ENCODE assay signal across 9 mouse cellular contexts in the genomic region with DNA sequence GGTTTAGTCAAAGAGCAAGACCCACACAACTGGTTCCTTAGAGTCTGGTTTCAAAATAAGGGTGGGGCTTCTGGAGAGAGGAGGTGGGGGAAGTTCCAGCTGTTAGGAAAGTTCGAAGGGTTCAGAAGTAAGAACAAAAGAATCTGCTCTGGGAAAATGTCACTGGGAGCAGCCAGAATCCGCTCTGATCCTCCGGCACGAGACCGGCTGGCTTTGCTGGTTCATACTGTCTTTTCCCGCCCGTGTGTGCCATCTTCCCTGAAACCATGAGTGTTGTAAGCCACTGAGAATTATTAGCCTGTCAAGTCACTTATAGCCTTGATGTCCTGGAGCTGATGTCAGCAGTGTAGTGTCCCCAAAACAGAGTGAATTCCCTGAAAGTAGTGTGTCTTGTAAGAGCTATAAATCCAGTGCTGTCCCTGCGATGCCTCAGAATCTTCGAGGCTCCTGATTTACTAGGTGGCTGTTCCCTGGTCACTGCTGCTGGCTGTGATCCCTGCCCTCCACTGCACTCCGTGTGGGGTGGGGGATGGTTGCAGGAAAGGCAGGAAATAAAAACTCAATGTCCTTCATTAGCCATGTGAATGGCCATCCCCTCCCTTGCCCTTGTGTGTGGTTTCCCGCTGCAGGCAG. TPM values are rescaled to one million over a fixed set of nuclear protein-coding genes. Genes with fewer than 3 reads are reported as not detected.
DNase-seq lines count a peak whose midpoint lies in the region; ATAC-seq lines count a peak whose summit lies in the region.
"Had no signal": no experiment of that assay in that cellular context is flagged by ENCODE, and none has a peak within 500 bp of the region (broad histone marks: within the 10 kb centered on the region; RNA-seq: fewer than 3 reads in every experiment).

No protein-coding gene starts in this region.

- H3K4me1 ChIP-seq in neural tube, embryonic 11.5 days (ENCODE audit: control insufficient read depth, insufficient read depth, low read length), result peaks cover 11% of the 10 kb centered on the region

- no peak overlapping the region for H3K27ac ChIP-seq in neural tube, embryonic 11.5 days (ENCODE audit: low read depth, low read length)

- no peak overlapping the region for H3K4me3 ChIP-seq in neural tube, embryonic 11.5 days (ENCODE audit: low read depth, low read length)

- no peaks in the 10 kb centered on the region for H3K9me3 ChIP-seq in neural tube, embryonic 11.5 days (ENCODE audit: control insufficient read depth, low read length)

- H3K36me3 ChIP-seq in neural tube, embryonic 11.5 days (ENCODE audit: control insufficient read depth, insufficient read depth, low read length), result no peaks in the 10 kb centered on the region

- 42% methylated on average over 11 of the region's 11 CpGs for WGBS in neural tube, embryonic 11.5 days

- DNase-seq in gastrocnemius, postnatal 14 days, result peak; percentile 24
- no peak for DNase-seq in gastrocnemius, postnatal 25 days
- peak; percentile 33 for DNase-seq in neural tube, embryonic 11.5 days (ENCODE audit: low spot score)
- no peak for DNase-seq in neural tube, embryonic 10.5 days (ENCODE audit: extremely low spot score, low spot score)
- DNase-seq in kidney, postnatal 10 days, result peak; percentile 70
- DNase-seq in thymus, postnatal 25 days, result no peak
- DNase-seq in thymus, postnatal 0 days (ENCODE audit: low spot score), result no peak
- DNase-seq: layer of hippocampus, adult 9-11 months had no signal

- intact Hi-C loops in gastrocnemius, postnatal 14 days (cut with DNase I; ENCODE audit: low total_unique reads), result no loop called here

- ATAC-seq in neural tube, embryonic 11.5 days (ENCODE audit: insufficient read depth, low FRiP score, low TSS enrichment), result no peak
- ATAC-seq in cerebellum, adult (ENCODE audit: insufficient number of reproducible peaks, low FRiP score, low TSS enrichment), result no peak

- H3K4me2 ChIP-seq in neural tube, embryonic 11.5 days (ENCODE audit: low read depth), result no peak overlapping the region

- H3K9ac ChIP-seq in neural tube, embryonic 11.5 days (ENCODE audit: low read length), result peak overlapping the region; percentile 31; the same call in 1 of the 2 replicates

- no peaks in the 10 kb centered on the region for H3K27me3 ChIP-seq in neural tube, embryonic 11.5 days (ENCODE audit: control insufficient read depth, insufficient read depth, low read length)

RNA-seq across cellular contexts. Expression of a gene that starts 26.8 kb away (rescaled TPM):
- 10 to 100 TPM in 1 of 2 experiments, 1 to 10 TPM in 1; 7.9 to 10.9 TPM for total RNA-seq in gastrocnemius, postnatal 14 days (2021)
- 10 to 100 TPM in 1 of 2 experiments, 1 to 10 TPM in 1; 9.5 to 10.6 TPM for total RNA-seq in gastrocnemius, postnatal 25 days (2021)
- 5.6 and 6.0 TPM in 2 replicates for polyA plus RNA-seq in neural tube, embryonic 11.5 days (2014; fragmentation: Nextera tagmentation; extraction: Ambion mirVana)
- 6.0 and 6.5 TPM in 2 replicates for polyA plus RNA-seq in thymus, postnatal 0 days (2015; fragmentation: Nextera tagmentation; extraction: Ambion mirVana)

Comparison
In these comparisons a context has a peak if more than half of its experiments do, and no peak if none do; other contexts are left out.
1. DNase-seq: peak in gastrocnemius, postnatal 14 days (single experiment), neural tube, embryonic 11.5 days (single experiment) and kidney, postnatal 10 days (single experiment); none in gastrocnemius, postnatal 25 days (single experiment), neural tube, embryonic 10.5 days (single experiment), thymus, postnatal 25 days (single experiment) and thymus, postnatal 0 days (single experiment).